Mouse (Mus musculus): Measurements from ENCODE around the gene Dand5. TPM values are rescaled to one million over a fixed set of nuclear protein-coding genes. Genes with fewer than 3 reads are reported as not detected.

Dand5 gene
- total RNA-seq, 4 experiments from 2014 or later, result 7.8 to 12.9 (median 12.2) TPM

GRCm38 (mm10) chr8:84784681-84785505 lies 37.7 kb downstream of the Dand5 start:
- DNase-seq (ENCODE audit: low spot score in 2 of 2), result no peak

- DNase-seq (ENCODE audit: low spot score in 2 of 2), result no peak
These were observed 38.6 kb downstream of the Dand5 start for GRCm38 (mm10) chr8:84783919-84784581.

- no peak for DNase-seq (ENCODE audit: low spot score in 2 of 2)
These were observed 39.3 kb downstream of the Dand5 start for GRCm38 (mm10) chr8:84783198-84783918.

GRCm38 (mm10) chr8:84782680-84783079 lies 39.9 kb downstream of the Dand5 start:
- no peak for DNase-seq (ENCODE audit: low spot score in 2 of 2)

- no peak for DNase-seq (ENCODE audit: low spot score in 2 of 2)
These were observed 40.7 kb downstream of the Dand5 start for GRCm38 (mm10) chr8:84781686-84782505.

- DNase-seq (ENCODE audit: low spot score in 2 of 2), result no peak
These were observed 41.5 kb downstream of the Dand5 start for GRCm38 (mm10) chr8:84780949-84781680.

GRCm38 (mm10) chr8:84780225-84780555 lies 42.4 kb downstream of the Dand5 start:
- no peak for DNase-seq (ENCODE audit: low spot score in 2 of 2)

GRCm38 (mm10) chr8:84779519-84780224 lies 43.0 kb downstream of the Dand5 start:
- no peak for DNase-seq (ENCODE audit: low spot score in 2 of 2)

GRCm38 (mm10) chr8:84778638-84779380 lies 43.8 kb downstream of the Dand5 start:
- DNase-seq (ENCODE audit: low spot score in 2 of 2), result no peak

- no peak for DNase-seq (ENCODE audit: low spot score in 2 of 2)
These were observed 44.6 kb downstream of the Dand5 start for GRCm38 (mm10) chr8:84777899-84778637.

GRCm38 (mm10) chr8:84776569-84776968 lies 46.1 kb downstream of the Dand5 start:
- no peak for DNase-seq (ENCODE audit: low spot score in 2 of 2)

- DNase-seq (ENCODE audit: low spot score in 2 of 2), result no peak
These were observed 47.0 kb downstream of the Dand5 start for GRCm38 (mm10) chr8:84775621-84776113.

- DNase-seq (ENCODE audit: low spot score in 2 of 2), result peak in 1 of 2 experiments; percentile 69
These were observed 47.5 kb downstream of the Dand5 start for GRCm38 (mm10) chr8:84775105-84775591.

GRCm38 (mm10) chr8:84774473-84774911 lies 48.1 kb downstream of the Dand5 start:
- peak; percentile 59 to 74 for DNase-seq (ENCODE audit: low spot score in 2 of 2)

- peak; percentile 65 to 77 for DNase-seq (ENCODE audit: low spot score in 2 of 2)
These were observed 48.8 kb downstream of the Dand5 start for GRCm38 (mm10) chr8:84773833-84774232.

GRCm38 (mm10) chr8:84773304-84773703 lies 49.3 kb downstream of the Dand5 start:
- no peak for DNase-seq (ENCODE audit: low spot score in 2 of 2)

GRCm38 (mm10) chr8:84772628-84773027 lies 50.0 kb downstream of the Dand5 start:
- no peak for DNase-seq (ENCODE audit: low spot score in 2 of 2)

- DNase-seq (ENCODE audit: low spot score in 2 of 2), result no peak
These were observed 50.7 kb downstream of the Dand5 start for GRCm38 (mm10) chr8:84771941-84772378.

Data from gastrocnemius, adult 8-10 months (tissue).